In the genomic region with DNA sequence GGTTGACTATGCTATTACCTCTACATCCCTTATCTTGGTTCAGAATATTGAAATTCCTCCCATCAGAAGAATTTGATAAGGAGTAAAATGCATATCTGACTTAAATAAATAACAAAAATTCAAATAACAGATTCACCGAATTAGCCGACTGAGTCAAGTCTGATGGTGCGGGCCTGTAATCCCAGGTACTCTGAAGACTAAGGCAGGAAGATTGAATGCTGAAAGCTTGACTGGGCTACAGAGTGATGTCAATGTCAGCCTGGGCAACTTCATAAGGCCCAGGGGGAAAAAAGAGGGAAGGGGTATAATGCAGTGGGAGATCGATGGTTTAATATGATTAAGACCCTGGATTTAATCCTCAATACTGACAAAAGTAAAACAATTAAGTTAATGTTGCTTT, we compare ENCODE assay signal across 31 mouse cellular contexts. TPM values are rescaled to one million over a fixed set of nuclear protein-coding genes. Genes with fewer than 3 reads are reported as not detected.
"Had no signal": no experiment of that assay in that cellular context is flagged by ENCODE, and none has a peak within 500 bp of the region (broad histone marks: within the 10 kb centered on the region; RNA-seq: fewer than 3 reads in every experiment).

No protein-coding gene starts in this region.

- H3K9ac ChIP-seq: limb, embryonic 12.5 days; limb, embryonic 13.5 days; limb, embryonic 15.5 days; liver, embryonic 12.5 days; liver, embryonic 13.5 days; liver, embryonic 14.5 days; liver, embryonic 15.5 days; liver, postnatal 0 days; lung, embryonic 14.5 days; lung, embryonic 15.5 days; midbrain, embryonic 12.5 days; midbrain, embryonic 13.5 days; midbrain, embryonic 15.5 days had no signal

- H3K27ac ChIP-seq: limb, embryonic 10.5 days; limb, embryonic 12.5 days; limb, embryonic 13.5 days; limb, embryonic 15.5 days; liver, embryonic 12.5 days; liver, embryonic 13.5 days; liver, embryonic 14.5 days; liver, embryonic 15.5 days; lung, embryonic 15.5 days; macrophage; midbrain, embryonic 10.5 days; midbrain, embryonic 12.5 days; midbrain, embryonic 13.5 days; midbrain, embryonic 15.5 days had no signal

- H3K27me3 ChIP-seq: limb, embryonic 12.5 days; limb, embryonic 13.5 days; limb, embryonic 15.5 days; liver, embryonic 12.5 days; liver, embryonic 13.5 days; liver, embryonic 15.5 days; lung, embryonic 15.5 days; midbrain, embryonic 12.5 days; midbrain, embryonic 13.5 days; midbrain, embryonic 15.5 days had no signal

- DNase-seq: left cerebral cortex, postnatal 4 days; liver; liver, embryonic 13.5 days; liver, postnatal 0 days; lung, adult 18-20 months; lung, adult 2 months; lung, embryonic 14.5 days; lung, postnatal 10 days; lung, postnatal 14 days; lung, postnatal 36 days; lung, postnatal 4 days; midbrain, embryonic 14.5 days had no signal

- H3K9me3 ChIP-seq: limb, embryonic 10.5 days; limb, embryonic 12.5 days; limb, embryonic 13.5 days; limb, embryonic 15.5 days; liver, embryonic 12.5 days; liver, embryonic 13.5 days; liver, embryonic 15.5 days; lung, embryonic 15.5 days; megakaryocyte, embryonic 14.5 days; midbrain, embryonic 10.5 days; midbrain, embryonic 12.5 days; midbrain, embryonic 13.5 days; midbrain, embryonic 15.5 days had no signal

- H3K4me1 ChIP-seq: limb, embryonic 10.5 days; limb, embryonic 12.5 days; limb, embryonic 13.5 days; limb, embryonic 15.5 days; liver, embryonic 12.5 days; liver, embryonic 13.5 days; liver, embryonic 15.5 days; lung, embryonic 15.5 days; midbrain, embryonic 10.5 days; midbrain, embryonic 12.5 days; midbrain, embryonic 13.5 days; midbrain, embryonic 15.5 days had no signal

- H3K36me3 ChIP-seq: limb, embryonic 10.5 days; limb, embryonic 12.5 days; limb, embryonic 13.5 days; limb, embryonic 15.5 days; liver, embryonic 12.5 days; liver, embryonic 13.5 days; liver, embryonic 15.5 days; lung, embryonic 15.5 days; midbrain, embryonic 10.5 days; midbrain, embryonic 12.5 days; midbrain, embryonic 13.5 days; midbrain, embryonic 15.5 days had no signal

- ATAC-seq: liver, embryonic 12.5 days; liver, postnatal 0 days; lung, postnatal 0 days; midbrain, embryonic 13.5 days; midbrain, embryonic 15.5 days; midbrain, embryonic 16.5 days had no signal

- H3K4me2 ChIP-seq: limb, embryonic 12.5 days; limb, embryonic 13.5 days; limb, embryonic 15.5 days; liver, embryonic 11.5 days; liver, embryonic 12.5 days; liver, embryonic 13.5 days; liver, embryonic 15.5 days; lung, embryonic 14.5 days; lung, embryonic 15.5 days; midbrain, embryonic 11.5 days; midbrain, embryonic 12.5 days; midbrain, embryonic 13.5 days; midbrain, embryonic 15.5 days had no signal

- H3K4me3 ChIP-seq: limb, embryonic 10.5 days; limb, embryonic 12.5 days; limb, embryonic 13.5 days; limb, embryonic 15.5 days; liver, embryonic 12.5 days; liver, embryonic 13.5 days; liver, embryonic 15.5 days; lung, embryonic 15.5 days; megakaryocyte, embryonic 14.5 days; midbrain, embryonic 10.5 days; midbrain, embryonic 12.5 days; midbrain, embryonic 13.5 days; midbrain, embryonic 15.5 days; myocyte had no signal

RNA-seq across cellular contexts. Expression of gene Scin, which starts 36.6 kb away (rescaled TPM):
- polyA plus RNA-seq: midbrain, embryonic 10.5 days; midbrain, embryonic 13.5 days; midbrain, embryonic 16.5 days had no signal
